Mouse (Mus musculus) hindbrain, embryonic 14.5 days (tissue): Measurements from ENCODE around the gene L3mbtl3. TPM values are rescaled to one million over a fixed set of nuclear protein-coding genes. Genes with fewer than 3 reads are reported as not detected.

Experiments used
- ATAC-seq: fragments of 200-750 bp; cut with Nextera tagmentation; 2 replicates; pipeline ENCODE4 v1.8.0; 2017; ENCODE audit warnings: moderate number of reproducible peaks, mild to moderate bottlenecking, moderate TSS enrichment, moderate library complexity; ENCODE audit not compliant: low FRiP score
- DNase-seq: peaks from one replicate; pipeline ENCODE4 v3.0.0-alpha.2; 2015; ENCODE audit warnings: low spot score
- H3K27ac ChIP-seq: fragments of 300-500 bp; sonication (generic); 2 replicates; pipeline ENCODE4 v1.5.1; 2014; ENCODE audit warnings: mild to moderate bottlenecking, moderate library complexity
- H3K27me3 ChIP-seq: fragments of 300-500 bp; sonication (generic); 2 replicates; pipeline ENCODE4 v1.6.1; 2014; ENCODE audit warnings: mild to moderate bottlenecking, low read length, mixed read lengths; ENCODE audit not compliant: control insufficient read depth, insufficient read depth
- H3K36me3 ChIP-seq: fragments of 300-500 bp; sonication (generic); replicated peaks from 2 replicates; pipeline ENCODE4 v1.6.1; 2014; ENCODE audit not compliant: control insufficient read depth, insufficient read depth
- H3K4me1 ChIP-seq: fragments of 300-500 bp; sonication (generic); replicated peaks from 2 replicates; pipeline ENCODE4 v1.6.1; 2014; ENCODE audit warnings: antibody characterized with exemption, low read length, mixed read lengths; ENCODE audit not compliant: control insufficient read depth, insufficient read depth
- H3K4me2 ChIP-seq: fragments of 300-500 bp; sonication (generic); replicated peaks from 2 replicates; pipeline ENCODE4 v1.6.1; 2014; ENCODE audit warnings: mild to moderate bottlenecking, moderate library complexity
- H3K4me3 ChIP-seq: fragments of 300-500 bp; sonication (generic); replicated peaks from 2 replicates; pipeline ENCODE4 v1.5.1; 2014; ENCODE audit warnings: mild to moderate bottlenecking, low read length
- H3K9ac ChIP-seq: fragments of 300-500 bp; sonication (generic); 2 replicates; pipeline ENCODE4 v1.6.1; 2014
- H3K9me3 ChIP-seq: fragments of 300-500 bp; sonication (generic); 2 replicates; pipeline ENCODE4 v1.6.1; 2016; ENCODE audit warnings: low read length; ENCODE audit not compliant: control insufficient read depth
- WGBS: fragments of 180-500 bp; shearing (Covaris S2); extraction: QIAGEN DNeasy Blood & Tissue Kit; methylation state at CpG from one replicate; pipeline ENCODE4 v1.1.7; 2014; 5-methylcytosine and 5-hydroxymethylcytosine counted together
- polyA plus RNA-seq: library from polyadenylated mRNA; unstranded; fragments of >200 nt; fragmentation: Nextera tagmentation; extraction: Ambion mirVana; gene quantifications from 2 replicates; pipeline ENCODE4 v1.2.1, GENCODE M21; 2014

The L3mbtl3 gene
- polyA plus RNA-seq, 1 experiment from 2014 or later: 25.8 TPM

DNA sequence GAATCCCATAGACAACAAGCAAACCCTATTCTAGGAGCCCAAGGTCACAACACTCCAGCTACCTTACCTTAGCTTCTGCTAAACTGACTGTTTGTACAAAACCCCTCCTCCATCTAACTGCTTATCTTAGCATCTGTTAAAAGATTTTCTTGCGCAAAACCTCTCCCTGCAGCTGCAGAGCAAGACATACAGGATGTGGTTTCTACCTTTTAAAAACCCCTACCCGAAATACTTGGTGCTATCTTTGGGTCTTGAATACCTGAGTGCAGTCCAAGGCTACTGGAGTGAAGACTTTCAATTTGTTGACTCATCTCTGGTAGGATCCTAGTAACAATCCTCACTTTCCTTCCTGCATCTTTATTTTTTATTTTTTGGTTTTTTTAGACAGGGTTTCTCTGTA is 50.5 kb downstream of the L3mbtl3 start:
- Histone ChIP-seq H3K9ac (no peak overlapping the region), H3K4me1 (peaks cover 13% of the 10 kb centered on the region), H3K36me3 (peaks cover 36% of the 10 kb centered on the region), H3K27me3 (no peaks in the 10 kb centered on the region), H3K4me3 (no peak overlapping the region), H3K9me3 (no peaks in the 10 kb centered on the region), H3K4me2 (no peak overlapping the region), H3K27ac (no peak overlapping the region)
- WGBS: 97% methylated on average over 2 of the region's 2 CpGs
- no peak for DNase-seq
- ATAC-seq: no peak

GRCm38 (mm10) chr10:26322344-26323051 is 53.3 kb downstream of the L3mbtl3 start:
- no peak for ATAC-seq
- no peak overlapping the region for H3K27ac ChIP-seq
- H3K4me1 ChIP-seq: peaks cover 2% of the 10 kb centered on the region
- H3K36me3 ChIP-seq: peaks cover 50% of the 10 kb centered on the region
- H3K4me2 ChIP-seq: no peak overlapping the region
- H3K27me3 ChIP-seq: no peaks in the 10 kb centered on the region
- no peaks in the 10 kb centered on the region for H3K9me3 ChIP-seq
- H3K4me3 ChIP-seq: no peak overlapping the region
- no peak for DNase-seq
- 82% methylated on average over 7 of the region's 7 CpGs for WGBS
- no peak overlapping the region for H3K9ac ChIP-seq

DNA sequence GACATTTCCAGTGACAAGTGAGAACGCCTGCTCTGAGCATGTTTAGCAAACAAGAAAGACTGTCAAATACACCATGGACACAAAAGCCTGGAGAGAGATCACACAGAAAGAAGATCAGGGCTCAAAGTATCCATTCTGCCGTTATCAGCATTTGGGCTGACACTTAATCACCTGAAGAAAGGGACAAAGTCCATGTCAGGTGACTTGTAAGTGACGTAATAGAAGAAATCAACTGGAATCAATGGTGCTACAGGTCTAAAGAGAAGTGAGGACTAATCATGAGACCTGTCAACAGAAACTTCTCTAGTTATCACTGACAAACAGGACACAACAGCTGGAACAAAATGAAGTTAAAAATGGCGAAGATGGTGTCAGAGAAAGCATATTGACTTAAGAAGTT is 55.1 kb downstream of the L3mbtl3 start:
- DNase-seq (no peak), ATAC-seq (no peak)
- Histone ChIP-seq H3K36me3 (peaks cover 52% of the 10 kb centered on the region), H3K4me3 (no peak overlapping the region), H3K27me3 (no peaks in the 10 kb centered on the region), H3K9me3 (no peaks in the 10 kb centered on the region), H3K9ac (no peak overlapping the region), H3K4me2 (no peak overlapping the region), H3K27ac (no peak overlapping the region), H3K4me1 (no peaks in the 10 kb centered on the region)
- 92% methylated on average over 4 of the region's 4 CpGs for WGBS

DNA sequence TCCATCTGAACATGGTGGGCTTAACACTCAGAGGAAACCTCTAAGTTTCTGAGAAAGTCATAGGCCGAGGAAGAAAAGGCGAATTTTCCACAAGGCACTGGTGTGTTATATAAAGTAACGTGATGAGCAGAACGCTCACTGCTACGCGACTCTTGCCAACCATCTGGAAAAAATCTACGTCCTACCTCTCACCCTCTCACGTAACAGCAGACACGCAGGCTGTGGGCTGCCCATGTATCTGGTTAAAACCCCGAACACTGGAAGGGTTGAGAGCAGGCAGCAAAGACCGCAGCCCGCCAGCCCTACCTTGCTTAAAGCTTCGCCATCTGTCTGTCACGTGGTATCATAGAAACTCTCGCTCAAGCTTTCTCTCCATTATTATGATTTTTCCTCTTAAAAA is 61.4 kb downstream of the L3mbtl3 start:
- no peaks in the 10 kb centered on the region for H3K27me3 ChIP-seq
- WGBS: 97% methylated on average over 15 of the region's 15 CpGs
- H3K4me2 ChIP-seq: no peak overlapping the region
- H3K4me3 ChIP-seq: no peak overlapping the region
- H3K27ac ChIP-seq: no peak overlapping the region
- H3K9ac ChIP-seq: no peak overlapping the region
- peaks cover 80% of the 10 kb centered on the region for H3K36me3 ChIP-seq
- DNase-seq (no peak), ATAC-seq (no peak)
- no peaks in the 10 kb centered on the region for H3K4me1 ChIP-seq
- no peaks in the 10 kb centered on the region for H3K9me3 ChIP-seq

- DNase-seq (no peak), ATAC-seq (no peak)
- Histone ChIP-seq H3K4me2 (no peak overlapping the region), H3K27me3 (no peaks in the 10 kb centered on the region), H3K4me1 (no peaks in the 10 kb centered on the region), H3K9ac (no peak overlapping the region), H3K27ac (no peak overlapping the region), H3K4me3 (no peak overlapping the region), H3K36me3 (peaks cover 36% of the 10 kb centered on the region), H3K9me3 (no peaks in the 10 kb centered on the region)
- 84% methylated on average over 6 of the region's 6 CpGs for WGBS
These were observed 72.3 kb downstream of the L3mbtl3 start for GRCm38 (mm10) chr10:26303485-26303884.

DNA sequence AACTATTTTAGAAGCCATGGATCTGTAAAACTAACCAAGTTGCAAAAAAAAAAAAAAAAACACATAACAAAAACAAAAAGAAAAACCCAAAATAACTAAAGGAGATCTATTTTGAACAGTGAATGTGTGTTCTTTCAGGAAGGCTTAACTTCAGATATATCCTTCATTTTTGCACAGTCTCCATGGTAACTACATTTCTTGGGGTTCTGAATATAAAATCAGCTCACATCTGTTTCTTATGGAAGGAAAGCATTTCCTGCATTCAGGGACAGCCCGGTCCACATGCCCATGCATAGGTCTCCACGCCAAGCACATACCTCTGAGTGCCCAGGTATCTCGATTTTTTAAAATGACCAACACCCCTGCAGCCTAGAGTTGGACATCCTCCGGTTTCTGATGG is 73.4 kb downstream of the L3mbtl3 start:
- Histone ChIP-seq H3K27me3 (no peaks in the 10 kb centered on the region), H3K27ac (no peak overlapping the region), H3K9me3 (no peaks in the 10 kb centered on the region), H3K9ac (no peak overlapping the region), H3K4me3 (no peak overlapping the region), H3K36me3 (peaks cover 31% of the 10 kb centered on the region), H3K4me1 (no peaks in the 10 kb centered on the region), H3K4me2 (no peak overlapping the region)
- 92% methylated on average over 4 of the region's 4 CpGs for WGBS
- DNase-seq: no peak
- ATAC-seq: no peak

GRCm38 (mm10) chr10:26297626-26298025 is 78.1 kb downstream of the L3mbtl3 start:
- Histone ChIP-seq H3K9ac (no peak overlapping the region), H3K4me2 (no peak overlapping the region), H3K9me3 (no peaks in the 10 kb centered on the region), H3K36me3 (peaks cover 19% of the 10 kb centered on the region), H3K27me3 (no peaks in the 10 kb centered on the region), H3K27ac (no peak overlapping the region), H3K4me3 (no peak overlapping the region), H3K4me1 (no peaks in the 10 kb centered on the region)
- 90% methylated on average over 7 of the region's 7 CpGs for WGBS
- ATAC-seq: no peak
- no peak for DNase-seq

- H3K4me1 ChIP-seq: no peaks in the 10 kb centered on the region
- H3K9ac ChIP-seq: no peak overlapping the region
- no peak overlapping the region for H3K4me3 ChIP-seq
- no peak overlapping the region for H3K4me2 ChIP-seq
- ATAC-seq (no peak), DNase-seq (no peak)
- H3K36me3 ChIP-seq: peaks cover 15% of the 10 kb centered on the region
- no peaks in the 10 kb centered on the region for H3K9me3 ChIP-seq
- H3K27ac ChIP-seq: no peak overlapping the region
- no peaks in the 10 kb centered on the region for H3K27me3 ChIP-seq
- WGBS: 78% methylated on average over 3 of the region's 3 CpGs
These were observed 78.6 kb downstream of the L3mbtl3 start for GRCm38 (mm10) chr10:26297200-26297599.

DNA sequence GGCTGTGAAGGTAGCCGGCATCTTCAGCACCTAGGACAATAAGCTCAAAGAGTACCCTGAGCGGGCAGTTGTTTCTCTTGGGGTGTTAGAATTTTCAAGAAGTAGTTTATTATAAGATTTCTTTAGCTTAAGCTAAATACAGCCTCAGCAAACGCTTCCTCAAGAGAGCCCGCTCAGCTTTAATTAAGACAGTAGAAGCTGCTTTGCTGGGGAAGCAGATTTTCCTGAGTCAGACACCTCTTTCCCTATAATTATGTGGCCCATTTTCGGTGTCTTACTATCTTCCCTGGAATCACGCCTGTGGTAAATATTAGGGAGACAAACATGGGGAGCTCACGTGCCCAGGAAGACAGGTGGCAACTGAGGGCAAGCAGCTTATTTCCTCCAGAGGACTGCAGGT is 88.6 kb downstream of the L3mbtl3 start:
- no peak overlapping the region for H3K27ac ChIP-seq
- no peak overlapping the region for H3K4me2 ChIP-seq
- no peaks in the 10 kb centered on the region for H3K4me1 ChIP-seq
- ATAC-seq: no peak
- H3K27me3 ChIP-seq: no peaks in the 10 kb centered on the region
- WGBS: 93% methylated on average over 7 of the region's 7 CpGs
- no peak overlapping the region for H3K4me3 ChIP-seq
- no peaks in the 10 kb centered on the region for H3K9me3 ChIP-seq
- H3K9ac ChIP-seq: no peak overlapping the region
- peaks cover 25% of the 10 kb centered on the region; the same call in 1 of the 2 replicates for H3K36me3 ChIP-seq
- no peak for DNase-seq

DNA sequence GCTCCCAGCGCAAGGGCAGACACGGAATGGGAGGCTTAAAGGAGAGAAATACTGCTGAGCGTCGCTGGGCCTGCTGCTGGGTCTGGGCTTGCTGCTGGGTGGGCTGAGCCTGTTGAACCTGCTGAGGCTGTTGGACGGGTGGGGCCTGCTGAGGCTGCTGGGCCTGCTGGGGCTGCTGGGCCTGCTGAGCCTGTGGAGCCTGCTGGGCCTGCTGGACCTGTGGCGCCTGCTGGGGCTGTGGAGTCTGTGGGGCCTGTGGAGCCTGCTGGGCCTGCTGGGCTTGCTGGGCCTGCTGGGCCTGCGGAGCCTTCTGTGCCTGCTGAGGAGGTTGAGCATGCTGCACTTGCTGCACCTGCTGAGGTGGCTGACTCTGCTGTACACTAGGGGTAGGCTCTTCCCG is 95.8 kb downstream of the L3mbtl3 start:
- Histone ChIP-seq H3K9ac (no peak overlapping the region), H3K27me3 (no peaks in the 10 kb centered on the region), H3K4me2 (no peak overlapping the region), H3K4me1 (no peaks in the 10 kb centered on the region), H3K27ac (no peak overlapping the region), H3K36me3 (peaks cover 62% of the 10 kb centered on the region), H3K9me3 (no peaks in the 10 kb centered on the region), H3K4me3 (no peak overlapping the region)
- 54% methylated on average over 8 of the region's 8 CpGs for WGBS
- DNase-seq (no peak), ATAC-seq (no peak)
